ENCODE assay signal across 27 mouse cellular contexts in the genomic region with DNA sequence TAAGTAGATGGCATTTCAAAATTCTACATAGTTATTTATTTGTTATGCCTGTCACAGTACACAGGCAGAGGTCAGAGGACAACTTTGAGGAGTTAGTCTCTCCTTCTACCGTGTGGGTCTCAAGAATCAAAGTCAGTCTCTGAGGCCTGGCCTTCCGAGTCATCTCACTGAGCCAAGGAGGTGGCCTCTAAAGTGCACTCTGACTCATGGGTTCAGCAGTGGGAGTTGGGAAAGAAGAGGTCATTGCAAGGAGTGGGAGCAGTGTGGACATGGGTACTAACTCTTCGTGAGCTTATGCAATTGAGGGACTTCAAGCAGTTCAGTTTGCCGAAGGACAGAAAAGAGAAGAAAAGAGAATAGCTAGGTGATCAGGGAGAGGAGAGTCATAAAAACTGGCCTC. TPM values are rescaled to one million over a fixed set of nuclear protein-coding genes. Genes with fewer than 3 reads are reported as not detected.
A peak's percentile ranks its signal among the peaks of the same experiment; 100 is the strongest.
DNase-seq lines count a peak whose midpoint lies in the region; ATAC-seq and TF ChIP-seq lines count a peak whose summit lies in the region.
"Had no signal": no experiment of that assay in that cellular context is flagged by ENCODE, and none has a peak within 500 bp of the region (broad histone marks: within the 10 kb centered on the region; RNA-seq: fewer than 3 reads in every experiment).

No protein-coding gene starts in this region.

- no peaks in the 10 kb centered on the region for H3K4me1 ChIP-seq in hindbrain, embryonic 11.5 days (replicated peaks; ENCODE audit: control insufficient read depth, insufficient read depth, low read length)
- H3K4me1 ChIP-seq: embryonic facial prominence, embryonic 10.5 days; embryonic facial prominence, embryonic 15.5 days; forebrain, embryonic 13.5 days; hindbrain, embryonic 12.5 days; intestine, embryonic 15.5 days; limb, embryonic 10.5 days; limb, embryonic 15.5 days; midbrain, embryonic 13.5 days had no signal

- WGBS in macrophage (ENCODE audit: missing documents) = 51% methylated on average over 4 of the region's 4 CpGs
- 92% methylated on average over 4 of the region's 4 CpGs for WGBS in hindbrain, embryonic 11.5 days

- H3K27ac ChIP-seq in macrophage = peak overlapping the region; percentile 35
- H3K27ac ChIP-seq in hindbrain, embryonic 11.5 days (ENCODE audit: low read depth, low read length) = no peak overlapping the region
- H3K27ac ChIP-seq: embryonic facial prominence, embryonic 10.5 days; embryonic facial prominence, embryonic 15.5 days; forebrain, embryonic 13.5 days; hindbrain, embryonic 12.5 days; hindbrain, postnatal 0 days; intestine, embryonic 15.5 days; kidney, postnatal 0 days; limb, embryonic 10.5 days; limb, embryonic 15.5 days; liver, embryonic 13.5 days; midbrain, embryonic 13.5 days had no signal

- in situ Hi-C loops in Patski (cut with MboI; ENCODE audit: low pct_unique_long_range_greater_than_20kb) = no loop called here

- POLR2A ChIA-PET in Patski (lab: Charles Lee) = interaction anchor here (0.7 kb wide), 1 partner anchor 758 kb away, joined by 3 read pairs; no protein-coding TSS in a partner anchor

- no peaks in the 10 kb centered on the region for H3K9me3 ChIP-seq in hindbrain, embryonic 11.5 days (ENCODE audit: control insufficient read depth, low read length)
- H3K9me3 ChIP-seq: embryonic facial prominence, embryonic 10.5 days; embryonic facial prominence, embryonic 15.5 days; forebrain, embryonic 13.5 days; hindbrain, embryonic 12.5 days; intestine, embryonic 15.5 days; limb, embryonic 10.5 days; limb, embryonic 15.5 days; liver, embryonic 13.5 days; midbrain, embryonic 13.5 days had no signal

- no peaks in the 10 kb centered on the region for H3K79me2 ChIP-seq in macrophage (ENCODE audit: inconsistent target)

- no peak overlapping the region for H3K4me3 ChIP-seq in macrophage (ENCODE audit: inconsistent target)
- H3K4me3 ChIP-seq in hindbrain, embryonic 11.5 days (ENCODE audit: low read depth, low read length) = no peak overlapping the region
- H3K4me3 ChIP-seq: embryonic facial prominence, embryonic 10.5 days; embryonic facial prominence, embryonic 15.5 days; forebrain, embryonic 13.5 days; hindbrain, embryonic 12.5 days; intestine, embryonic 15.5 days; limb, embryonic 10.5 days; limb, embryonic 15.5 days; liver, embryonic 13.5 days; midbrain, embryonic 13.5 days had no signal

- no peak overlapping the region for H3K9ac ChIP-seq in hindbrain, embryonic 11.5 days (ENCODE audit: low read depth, low read length)
- H3K9ac ChIP-seq: embryonic facial prominence, embryonic 15.5 days; forebrain, embryonic 13.5 days; hindbrain, embryonic 12.5 days; intestine, embryonic 15.5 days; limb, embryonic 15.5 days; liver, embryonic 13.5 days; midbrain, embryonic 13.5 days had no signal

- H3K4me2 ChIP-seq in hindbrain, embryonic 11.5 days (replicated peaks; ENCODE audit: low read depth, low read length) = no peak overlapping the region
- H3K4me2 ChIP-seq: embryonic facial prominence, embryonic 15.5 days; forebrain, embryonic 13.5 days; hindbrain, embryonic 12.5 days; intestine, embryonic 15.5 days; limb, embryonic 15.5 days; liver, embryonic 13.5 days; midbrain, embryonic 13.5 days had no signal

- peak; percentile 59 for DNase-seq in adrenal gland, adult 2 months
- no peak for DNase-seq in adrenal gland, postnatal 10 days
- DNase-seq in 3T3-L1 (ENCODE audit: low read depth, low spot score) (peak; percentile 67), Patski (ENCODE audit: low read depth, low spot score) (peak; percentile 33)
- no peak for DNase-seq in hindbrain, embryonic 11.5 days (ENCODE audit: low spot score)
- no peak for DNase-seq in layer of hippocampus, adult 18-20 months (ENCODE audit: low spot score in 2 of 2)
- DNase-seq: cerebellum, adult 8-10 months; cerebellum, postnatal 25 days; gastrocnemius, postnatal 14 days; heart, postnatal 14 days; kidney, adult 2 months; layer of hippocampus, adult 9-11 months; liver, embryonic 13.5 days; lung, adult 18-20 months; lung, postnatal 14 days had no signal

- no peaks in the 10 kb centered on the region for H3K36me3 ChIP-seq in macrophage (ENCODE audit: inconsistent target)
- no peaks in the 10 kb centered on the region for H3K36me3 ChIP-seq in hindbrain, embryonic 11.5 days (ENCODE audit: control insufficient read depth, insufficient read depth, low read length)
- H3K36me3 ChIP-seq: embryonic facial prominence, embryonic 10.5 days; embryonic facial prominence, embryonic 15.5 days; hindbrain, embryonic 12.5 days; intestine, embryonic 15.5 days; limb, embryonic 10.5 days; limb, embryonic 15.5 days; liver, embryonic 13.5 days; midbrain, embryonic 13.5 days had no signal

- no peak for TF ChIP-seq CTCF in Patski (IDR thresholded peaks at IDR 0.05)

- ATAC-seq in Patski = peak; percentile 46
- no peak for ATAC-seq in hindbrain, embryonic 11.5 days (ENCODE audit: low FRiP score)
- ATAC-seq in CD4-positive, CD25-positive, alpha-beta regulatory T cell, adult 4 months = no peak
- ATAC-seq: forebrain, embryonic 13.5 days; hindbrain, postnatal 0 days; intestine, embryonic 15.5 days; midbrain, embryonic 13.5 days had no signal

- CTCF ChIA-PET in Patski (lab: Charles Lee) = interaction anchor here (1.0 to 1.7 kb wide), 2 partner anchors 10 to 13 kb away, joined by 3 to 8 read pairs; no protein-coding TSS in a partner anchor

- H3K27me3 ChIP-seq in Patski = no peaks in the 10 kb centered on the region
- H3K27me3 ChIP-seq in hindbrain, embryonic 11.5 days (ENCODE audit: control insufficient read depth, insufficient read depth, low read length) = no peaks in the 10 kb centered on the region
- H3K27me3 ChIP-seq: embryonic facial prominence, embryonic 15.5 days; forebrain, embryonic 13.5 days; hindbrain, embryonic 12.5 days; intestine, embryonic 15.5 days; limb, embryonic 15.5 days; liver, embryonic 13.5 days; midbrain, embryonic 13.5 days had no signal

RNA-seq across cellular contexts. Expression of a gene that starts 10.3 kb away (rescaled TPM):
- 10 to 100 TPM; 10.1 to 26.8 TPM for total RNA-seq in adrenal gland, adult 2 months (2021)
- 11.9 and 18.5 TPM in 2 replicates for polyA plus RNA-seq in adrenal gland, adult 2 months (2012; rRNA removed)
- total RNA-seq in adrenal gland, postnatal 10 days (2021) = 10 to 100 TPM; 13.9 to 17.4 TPM
- polyA plus RNA-seq in Patski (2021) (40.5 TPM), macrophage (2018) (36.7 to 47.0 TPM (median 44.3 TPM) in 3 replicates)
- total RNA-seq in macrophage (2018; cell fraction: chromatin; rRNA removed) = 100 to 1,000 TPM in 19 of 26 experiments, 10 to 100 TPM in 7; 47.7 to 195 (median 122) TPM
- 10 to 100 TPM; 25.5 to 51.7 (median 37.0) TPM for total RNA-seq in macrophage (2018; cell fraction: cytosol; rRNA removed)
- 100 to 1,000 TPM in 13 of 26 experiments, 10 to 100 TPM in 13; 47.4 to 175 (median 102) TPM for total RNA-seq in macrophage (2018; cell fraction: nucleus; rRNA removed)
- 9.5 and 10.3 TPM in 2 replicates for polyA plus RNA-seq in hindbrain, embryonic 11.5 days (2014; fragmentation: Nextera tagmentation; extraction: Ambion mirVana)
- polyA plus RNA-seq in CD4-positive, CD25-positive, alpha-beta regulatory T cell, adult 4 months (2017; shearing (Covaris generic)) = 10 to 100 TPM; 39.8 to 46.7 TPM
- 1 to 10 TPM in 1 of 2 experiments, under 1 TPM in 1; 0.74 to 1.3 TPM for total RNA-seq in layer of hippocampus, adult 18-20 months (2021)

RNA-seq across cellular contexts. Expression of a gene that starts 41.0 kb away (rescaled TPM):
- total RNA-seq in adrenal gland, adult 2 months (2021) = 10 to 100 TPM; 53.8 to 54.6 TPM
- 9.7 and 9.8 TPM in 2 replicates for polyA plus RNA-seq in adrenal gland, adult 2 months (2012; rRNA removed)
- total RNA-seq in adrenal gland, postnatal 10 days (2021) = 10 to 100 TPM; 43.5 to 66.5 TPM
- polyA plus RNA-seq in Patski (2021) = 44.8 TPM
- 10 to 100 TPM in 22 of 26 experiments, 1 to 10 TPM in 4; 4.5 to 80.1 (median 41.3) TPM for total RNA-seq in macrophage (2018; cell fraction: chromatin; rRNA removed)
- 10 to 100 TPM in 24 of 26 experiments, 1 to 10 TPM in 2; 9.0 to 22.3 (median 15.1) TPM for total RNA-seq in macrophage (2018; cell fraction: cytosol; rRNA removed)
- 10 to 100 TPM in 22 of 26 experiments, 1 to 10 TPM in 4; 8.2 to 59.7 (median 24.9) TPM for total RNA-seq in macrophage (2018; cell fraction: nucleus; rRNA removed)
- polyA plus RNA-seq in macrophage (2018) = 13.0 to 14.4 TPM (median 13.4 TPM) in 3 replicates
- 15.2 and 16.6 TPM in 2 replicates for polyA plus RNA-seq in hindbrain, embryonic 11.5 days (2014; fragmentation: Nextera tagmentation; extraction: Ambion mirVana)
- polyA plus RNA-seq in CD4-positive, CD25-positive, alpha-beta regulatory T cell, adult 4 months (2017; shearing (Covaris generic)) = 1 to 10 TPM; 2.5 to 3.5 TPM
- total RNA-seq in layer of hippocampus, adult 18-20 months (2021) = 10 to 100 TPM; 22.4 to 25.7 TPM

Comparison
In these comparisons a context has a peak if more than half of its experiments do, and no peak if none do; other contexts are left out.
1. DNase-seq: peak in adrenal gland, adult 2 months (single experiment), 3T3-L1 (single experiment) and Patski (single experiment); none in adrenal gland, postnatal 10 days (single experiment), hindbrain, embryonic 11.5 days (single experiment) and layer of hippocampus, adult 18-20 months (0 of 2).